Mouse (Mus musculus): Measurements from ENCODE around the gene Foxd1. TPM values are rescaled to one million over a fixed set of nuclear protein-coding genes. Genes with fewer than 3 reads are reported as not detected.
A peak's percentile ranks its signal among the peaks of the same experiment; 100 is the strongest.

Gene Foxd1
- polyA plus RNA-seq, 1 experiment from 2014 or later: 0.04 TPM

DNA sequence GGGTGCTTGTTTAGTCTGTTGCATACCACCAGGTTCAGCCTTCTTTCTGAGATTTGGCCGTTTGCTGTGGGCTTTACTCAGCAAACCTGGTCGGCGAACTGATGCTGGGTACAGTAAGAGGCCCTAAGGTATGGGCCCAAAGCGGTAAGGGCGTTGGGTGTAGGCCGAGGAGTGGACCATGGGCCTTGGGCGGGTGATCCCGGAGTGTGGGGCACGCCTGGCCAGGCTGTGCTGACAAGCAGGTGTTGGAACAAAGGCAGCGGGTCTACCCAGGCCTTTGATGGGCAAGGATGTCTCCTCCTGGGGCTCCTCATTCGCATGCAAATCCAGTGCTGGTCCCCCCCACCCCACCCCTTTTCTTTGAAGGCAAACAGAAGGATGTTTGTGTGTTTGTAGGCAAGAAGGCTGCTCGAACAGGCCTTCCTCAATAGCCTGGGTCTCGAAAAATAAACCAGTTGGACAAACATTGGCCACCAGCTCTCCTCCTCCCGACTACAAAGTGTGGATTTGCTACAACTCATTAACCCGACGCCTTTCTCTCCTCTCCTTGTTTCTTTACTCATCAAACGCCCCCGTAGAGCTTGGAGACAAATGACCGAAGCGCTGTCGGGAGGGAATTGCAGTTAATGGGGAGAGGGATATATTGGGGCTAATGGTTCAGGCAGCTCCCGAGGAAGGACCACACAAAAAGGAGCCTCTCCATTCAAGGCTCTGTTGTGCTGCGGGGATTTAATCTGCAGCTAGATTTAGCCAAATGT, 4.6 kb downstream of the Foxd1 start:
- Histone ChIP-seq H3K36me3 (ENCODE audit: control insufficient read depth, insufficient read depth, low read length) (no peaks in the 10 kb centered on the region), H3K9me3 (replicated peaks; ENCODE audit: control insufficient read depth, low read length) (no peaks in the 10 kb centered on the region), H3K27me3 (ENCODE audit: control insufficient read depth, insufficient read depth, low read length) (peaks cover 83% of the 10 kb centered on the region), H3K4me2 (ENCODE audit: low read depth, low read length) (no peak overlapping the region), H3K4me3 (replicated peaks; ENCODE audit: low read length) (no peak overlapping the region), H3K4me1 (ENCODE audit: control insufficient read depth, insufficient read depth, low read length) (peaks cover 12% of the 10 kb centered on the region), H3K27ac (ENCODE audit: low read length) (no peak overlapping the region), H3K9ac (ENCODE audit: low read length) (no peak overlapping the region)
- no peak for ATAC-seq (ENCODE audit: insufficient read depth, low FRiP score)
- 6% methylated on average over 23 of the region's 23 CpGs for WGBS

GRCm38 (mm10) chr13:98359337-98359736, 5.3 kb downstream of the Foxd1 start:
- Histone ChIP-seq H3K9ac (ENCODE audit: low read length) (no peak overlapping the region), H3K36me3 (ENCODE audit: control insufficient read depth, insufficient read depth, low read length) (no peaks in the 10 kb centered on the region), H3K4me2 (ENCODE audit: low read depth, low read length) (no peak overlapping the region), H3K27me3 (ENCODE audit: control insufficient read depth, insufficient read depth, low read length) (peaks cover 80% of the 10 kb centered on the region), H3K27ac (ENCODE audit: low read length) (no peak overlapping the region), H3K4me1 (ENCODE audit: control insufficient read depth, insufficient read depth, low read length) (peaks cover 4% of the 10 kb centered on the region), H3K4me3 (replicated peaks; ENCODE audit: low read length) (no peak overlapping the region), H3K9me3 (replicated peaks; ENCODE audit: control insufficient read depth, low read length) (no peaks in the 10 kb centered on the region)
- ATAC-seq (ENCODE audit: insufficient read depth, low FRiP score): no peak
- 1% methylated on average over 7 of the region's 8 CpGs for WGBS

DNA sequence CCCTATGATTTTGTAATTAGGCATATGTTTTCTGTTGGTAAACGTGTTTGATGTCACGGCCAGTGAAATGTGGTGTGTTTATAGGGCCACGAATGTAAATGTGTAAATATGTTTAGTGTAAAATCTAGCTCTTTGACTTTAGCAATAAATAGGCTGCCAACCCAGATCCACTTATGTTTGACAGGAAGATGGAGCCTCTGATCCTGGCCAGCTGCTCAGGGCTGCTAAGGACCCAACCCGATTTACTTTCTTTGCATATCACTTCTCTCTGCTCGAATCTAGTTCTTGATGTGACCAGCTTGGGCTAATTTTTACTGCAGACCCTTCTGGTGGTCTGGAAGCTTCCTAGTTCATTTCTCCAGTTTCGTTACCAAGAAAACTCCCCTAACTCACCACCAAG, 6.3 kb downstream of the Foxd1 start:
- WGBS: 2% methylated on average over 6 of the region's 6 CpGs
- H3K4me1 ChIP-seq (ENCODE audit: control insufficient read depth, insufficient read depth, low read length): no peaks in the 10 kb centered on the region
- no peak for ATAC-seq (ENCODE audit: insufficient read depth, low FRiP score)
- no peak overlapping the region for H3K4me2 ChIP-seq (ENCODE audit: low read depth, low read length)
- no peak overlapping the region for H3K4me3 ChIP-seq (replicated peaks; ENCODE audit: low read length)
- H3K9ac ChIP-seq (ENCODE audit: low read length): no peak overlapping the region
- no peaks in the 10 kb centered on the region for H3K36me3 ChIP-seq (ENCODE audit: control insufficient read depth, insufficient read depth, low read length)
- no peaks in the 10 kb centered on the region for H3K9me3 ChIP-seq (replicated peaks; ENCODE audit: control insufficient read depth, low read length)
- no peak overlapping the region for H3K27ac ChIP-seq (ENCODE audit: low read length)
- peaks cover 79% of the 10 kb centered on the region for H3K27me3 ChIP-seq (ENCODE audit: control insufficient read depth, insufficient read depth, low read length)

- Histone ChIP-seq H3K9ac (ENCODE audit: low read length) (no peak overlapping the region), H3K27me3 (ENCODE audit: control insufficient read depth, insufficient read depth, low read length) (peaks cover 79% of the 10 kb centered on the region), H3K4me2 (ENCODE audit: low read depth, low read length) (no peak overlapping the region), H3K36me3 (ENCODE audit: control insufficient read depth, insufficient read depth, low read length) (no peaks in the 10 kb centered on the region), H3K27ac (ENCODE audit: low read length) (no peak overlapping the region), H3K9me3 (replicated peaks; ENCODE audit: control insufficient read depth, low read length) (no peaks in the 10 kb centered on the region), H3K4me1 (ENCODE audit: control insufficient read depth, insufficient read depth, low read length) (peaks cover 2% of the 10 kb centered on the region; the same call in 1 of the 2 replicates), H3K4me3 (replicated peaks; ENCODE audit: low read length) (no peak overlapping the region)
- no peak for ATAC-seq (ENCODE audit: insufficient read depth, low FRiP score)
- WGBS: 7% methylated on average over 5 of the region's 5 CpGs
These were observed 7.1 kb downstream of the Foxd1 start for GRCm38 (mm10) chr13:98361161-98361560.

GRCm38 (mm10) chr13:98363046-98363445, 9.0 kb downstream of the Foxd1 start:
- Histone ChIP-seq H3K27me3 (ENCODE audit: control insufficient read depth, insufficient read depth, low read length) (peaks cover 83% of the 10 kb centered on the region), H3K4me2 (ENCODE audit: low read depth, low read length) (no peak overlapping the region), H3K27ac (ENCODE audit: low read length) (no peak overlapping the region), H3K4me3 (replicated peaks; ENCODE audit: low read length) (no peak overlapping the region), H3K4me1 (ENCODE audit: control insufficient read depth, insufficient read depth, low read length) (peaks cover 7% of the 10 kb centered on the region; the same call in 1 of the 2 replicates), H3K9ac (ENCODE audit: low read length) (no peak overlapping the region), H3K9me3 (replicated peaks; ENCODE audit: control insufficient read depth, low read length) (no peaks in the 10 kb centered on the region), H3K36me3 (ENCODE audit: control insufficient read depth, insufficient read depth, low read length) (no peaks in the 10 kb centered on the region)
- no peak for ATAC-seq (ENCODE audit: insufficient read depth, low FRiP score)
- WGBS: 10% methylated on average over 4 of the region's 4 CpGs

DNA sequence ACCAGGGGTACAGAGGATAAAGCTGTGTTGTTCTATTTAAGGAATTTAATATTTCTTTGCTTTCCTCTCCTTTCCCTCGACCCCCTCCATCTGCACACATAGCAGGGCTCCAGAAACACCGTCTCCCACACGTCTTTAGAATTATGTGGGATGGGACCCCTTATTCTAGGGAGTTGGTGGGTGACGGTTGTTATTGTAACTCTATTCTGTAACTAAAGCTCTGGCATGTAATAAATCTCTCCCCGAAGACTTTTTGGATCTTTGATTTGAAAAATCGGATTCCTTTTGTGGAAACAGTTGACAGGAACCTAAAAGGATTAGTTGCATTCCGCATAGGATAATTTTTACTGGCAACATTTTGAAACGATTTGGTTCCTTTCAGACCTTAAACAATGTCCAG, 11.0 kb downstream of the Foxd1 start:
- H3K4me2 ChIP-seq (ENCODE audit: low read depth, low read length): no peak overlapping the region

GRCm38 (mm10) chr13:98365766-98366421, 11.9 kb downstream of the Foxd1 start:
- Histone ChIP-seq H3K36me3 (ENCODE audit: control insufficient read depth, insufficient read depth, low read length) (no peaks in the 10 kb centered on the region), H3K27me3 (ENCODE audit: control insufficient read depth, insufficient read depth, low read length) (peaks cover 79% of the 10 kb centered on the region), H3K4me1 (ENCODE audit: control insufficient read depth, insufficient read depth, low read length) (peaks cover 7% of the 10 kb centered on the region; the same call in 1 of the 2 replicates), H3K27ac (ENCODE audit: low read length) (no peak overlapping the region), H3K4me2 (ENCODE audit: low read depth, low read length) (peak overlapping the region; percentile 32; the same call in 1 of the 2 replicates), H3K4me3 (replicated peaks; ENCODE audit: low read length) (peak overlapping the region; percentile 20), H3K9me3 (replicated peaks; ENCODE audit: control insufficient read depth, low read length) (no peaks in the 10 kb centered on the region), H3K9ac (ENCODE audit: low read length) (no peak overlapping the region)
- peak; percentile 37; the same call in 1 of the 2 replicates for ATAC-seq (ENCODE audit: insufficient read depth, low FRiP score)
- WGBS: under 1% methylated on average over 52 of the region's 52 CpGs

More for the DNA sequence above, 11.0 kb downstream of the Foxd1 start:
- no peaks in the 10 kb centered on the region for H3K9me3 ChIP-seq (replicated peaks; ENCODE audit: control insufficient read depth, low read length)
- no peak overlapping the region for H3K27ac ChIP-seq (ENCODE audit: low read length)
- H3K9ac ChIP-seq (ENCODE audit: low read length): no peak overlapping the region
- 3% methylated on average over 8 of the region's 8 CpGs for WGBS
- H3K4me3 ChIP-seq (replicated peaks; ENCODE audit: low read length): no peak overlapping the region
- no peak for ATAC-seq (ENCODE audit: insufficient read depth, low FRiP score)
- peaks cover 84% of the 10 kb centered on the region for H3K27me3 ChIP-seq (ENCODE audit: control insufficient read depth, insufficient read depth, low read length)
- H3K4me1 ChIP-seq (ENCODE audit: control insufficient read depth, insufficient read depth, low read length): peaks cover 7% of the 10 kb centered on the region; the same call in 1 of the 2 replicates
- no peaks in the 10 kb centered on the region for H3K36me3 ChIP-seq (ENCODE audit: control insufficient read depth, insufficient read depth, low read length)

DNA sequence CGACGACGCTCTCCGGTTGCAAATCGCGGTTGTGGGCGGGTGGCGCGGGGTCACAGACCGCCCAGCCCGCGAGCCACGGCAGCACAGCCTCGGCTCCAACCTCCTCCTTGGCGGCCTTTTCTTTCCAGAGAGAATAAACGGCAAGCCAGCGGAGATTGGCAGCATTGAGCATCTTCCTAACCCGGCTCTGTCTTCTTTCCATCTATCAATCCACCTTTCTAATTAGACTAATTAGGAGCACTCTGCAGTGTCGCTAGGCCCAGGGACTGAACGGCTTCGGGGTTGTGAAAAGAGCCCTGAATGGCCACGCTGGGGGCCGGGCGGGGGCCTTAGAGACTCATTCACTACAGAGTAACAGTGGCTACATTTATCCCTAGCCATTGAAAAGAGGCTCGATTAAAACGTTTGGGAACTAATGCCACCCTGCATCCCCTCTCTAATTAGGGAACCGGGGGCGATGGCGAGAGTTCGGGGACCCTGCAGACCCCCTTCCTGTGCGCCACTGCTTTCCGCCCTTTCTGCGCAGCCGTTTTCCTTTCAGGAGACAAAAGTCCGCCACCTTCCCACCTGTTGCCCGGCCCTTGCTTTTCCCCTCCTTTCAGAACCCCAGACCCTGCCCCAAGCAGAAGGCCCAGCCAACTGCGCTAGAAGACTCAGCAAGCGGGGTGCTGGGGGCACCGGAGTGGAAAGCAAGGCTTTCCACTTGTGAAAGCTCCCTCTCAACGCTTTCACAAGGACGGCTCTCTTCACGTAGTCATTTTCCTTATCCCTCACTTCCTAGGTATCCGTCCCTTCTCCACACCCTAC, 12.6 kb downstream of the Foxd1 start:
- Histone ChIP-seq H3K27me3 (ENCODE audit: control insufficient read depth, insufficient read depth, low read length) (peaks cover 74% of the 10 kb centered on the region), H3K4me2 (ENCODE audit: low read depth, low read length) (peak overlapping the region; percentile 32; the same call in 1 of the 2 replicates), H3K9me3 (replicated peaks; ENCODE audit: control insufficient read depth, low read length) (no peaks in the 10 kb centered on the region), H3K27ac (ENCODE audit: low read length) (no peak overlapping the region), H3K4me3 (replicated peaks; ENCODE audit: low read length) (peak overlapping the region; percentile 20; the same call in 1 of the 2 replicates), H3K4me1 (ENCODE audit: control insufficient read depth, insufficient read depth, low read length) (peaks cover 7% of the 10 kb centered on the region; the same call in 1 of the 2 replicates), H3K36me3 (ENCODE audit: control insufficient read depth, insufficient read depth, low read length) (no peaks in the 10 kb centered on the region), H3K9ac (ENCODE audit: low read length) (no peak overlapping the region)
- no peak for ATAC-seq (ENCODE audit: insufficient read depth, low FRiP score)
- 3% methylated on average over 43 of the region's 43 CpGs for WGBS

All from stomach, embryonic 16.5 days (tissue).